Comparison of ENCODE assay signal across 24 mouse cellular contexts in genomic region chr4:85283151-85283550, GRCm38 (mm10).
DNase-seq lines count a peak whose midpoint lies in the region; ATAC-seq and TF ChIP-seq lines count a peak whose summit lies in the region.
"Had no signal": no experiment of that assay in that cellular context is flagged by ENCODE, and none has a peak within 500 bp of the region (broad histone marks: within the 10 kb centered on the region; RNA-seq: fewer than 3 reads in every experiment).

No protein-coding gene starts in this region.

- H3K4me2 ChIP-seq in hindbrain, embryonic 13.5 days, result no peak overlapping the region
- no peak overlapping the region for H3K4me2 ChIP-seq in hindbrain, embryonic 12.5 days (replicated peaks)
- H3K4me2 ChIP-seq in intestine, embryonic 16.5 days (ENCODE audit: low read depth, low read length), result no peak overlapping the region
- H3K4me2 ChIP-seq: embryonic facial prominence, embryonic 13.5 days; forebrain, embryonic 12.5 days; hindbrain, embryonic 15.5 days had no signal

- no peaks in the 10 kb centered on the region for H3K9me3 ChIP-seq in hindbrain, embryonic 13.5 days
- no peaks in the 10 kb centered on the region for H3K9me3 ChIP-seq in hindbrain, embryonic 12.5 days (replicated peaks)
- 0 out of 2 replicates have a peak, but pooled peaks cover 3% of the 10 kb centered on the region for H3K9me3 ChIP-seq in E14TG2a.4 (ENCODE audit: low read length)
- no peaks in the 10 kb centered on the region for H3K9me3 ChIP-seq in intestine, embryonic 16.5 days (ENCODE audit: control insufficient read depth, low read length)
- H3K9me3 ChIP-seq: embryonic facial prominence, embryonic 13.5 days; forebrain, embryonic 12.5 days; heart, embryonic 10.5 days; hindbrain, embryonic 15.5 days had no signal

- H3K4me3 ChIP-seq in hindbrain, embryonic 13.5 days, result no peak overlapping the region
- no peak overlapping the region for H3K4me3 ChIP-seq in hindbrain, embryonic 12.5 days
- peak overlapping the region; percentile 50; the same call in 1 of the 2 replicates for H3K4me3 ChIP-seq in E14TG2a.4 (replicated peaks; ENCODE audit: low read length)
- H3K4me3 ChIP-seq in intestine, embryonic 16.5 days (ENCODE audit: low read length), result no peak overlapping the region
- H3K4me3 ChIP-seq: embryonic facial prominence, embryonic 13.5 days; forebrain, embryonic 12.5 days; heart, embryonic 10.5 days; hindbrain, embryonic 15.5 days had no signal

- no peak overlapping the region for H3K9ac ChIP-seq in hindbrain, embryonic 13.5 days
- H3K9ac ChIP-seq in hindbrain, embryonic 12.5 days, result no peak overlapping the region
- H3K9ac ChIP-seq in intestine, embryonic 16.5 days (ENCODE audit: low read depth, low read length), result no peak overlapping the region
- H3K9ac ChIP-seq: embryonic facial prominence, embryonic 13.5 days; forebrain, embryonic 12.5 days; hindbrain, embryonic 15.5 days had no signal

- 0 out of 2 replicates have a peak overlapping the region, but pooled peaks have one; percentile 23 for H3K27ac ChIP-seq in hindbrain, embryonic 13.5 days
- no peak overlapping the region for H3K27ac ChIP-seq in hindbrain, embryonic 12.5 days
- no peak overlapping the region for H3K27ac ChIP-seq in intestine, embryonic 16.5 days (ENCODE audit: low read length)
- H3K27ac ChIP-seq: embryonic facial prominence, embryonic 13.5 days; forebrain, embryonic 12.5 days; heart, embryonic 10.5 days; hindbrain, embryonic 15.5 days had no signal

- no peaks in the 10 kb centered on the region for H3K36me3 ChIP-seq in hindbrain, embryonic 13.5 days
- no peaks in the 10 kb centered on the region for H3K36me3 ChIP-seq in hindbrain, embryonic 12.5 days
- H3K36me3 ChIP-seq in E14TG2a.4 (ENCODE audit: insufficient read depth, low read length), result no peaks in the 10 kb centered on the region
- H3K36me3 ChIP-seq in intestine, embryonic 16.5 days (ENCODE audit: control insufficient read depth, insufficient read depth, low read length), result no peaks in the 10 kb centered on the region
- H3K36me3 ChIP-seq: embryonic facial prominence, embryonic 13.5 days; forebrain, embryonic 12.5 days; G1E; heart, embryonic 10.5 days; hindbrain, embryonic 15.5 days had no signal

- WGBS in hindbrain, embryonic 13.5 days, result 95% methylated on average over 9 of the region's 9 CpGs
- 90% methylated on average over 9 of the region's 9 CpGs for WGBS in hindbrain, embryonic 12.5 days
- 95% methylated on average over 9 of the region's 9 CpGs for WGBS in intestine, embryonic 16.5 days

- no peaks in the 10 kb centered on the region for H3K4me1 ChIP-seq in hindbrain, embryonic 13.5 days (replicated peaks)
- no peaks in the 10 kb centered on the region for H3K4me1 ChIP-seq in hindbrain, embryonic 12.5 days
- peaks cover 23% of the 10 kb centered on the region for H3K4me1 ChIP-seq in E14TG2a.4 (replicated peaks; ENCODE audit: low read depth, low read length)
- H3K4me1 ChIP-seq in intestine, embryonic 16.5 days (ENCODE audit: control insufficient read depth, insufficient read depth, low read length), result no peaks in the 10 kb centered on the region
- H3K4me1 ChIP-seq: embryonic facial prominence, embryonic 13.5 days; forebrain, embryonic 12.5 days; heart, embryonic 10.5 days; hindbrain, embryonic 15.5 days had no signal

- TF ChIP-seq CTCF in E14TG2a.4 (conservative IDR thresholded peaks at IDR 0.05; ENCODE audit: low read length), result no peak

- no peak for ATAC-seq in cerebellum, adult (ENCODE audit: insufficient number of reproducible peaks, low FRiP score, low TSS enrichment)
- no peak for ATAC-seq in hindbrain, embryonic 13.5 days (ENCODE audit: low FRiP score)
- ATAC-seq in hindbrain, embryonic 12.5 days (ENCODE audit: low FRiP score), result no peak
- ATAC-seq in intestine, embryonic 16.5 days, result no peak
- ATAC-seq: CD4-positive, CD25-positive, alpha-beta regulatory T cell, adult 4 months; forebrain, embryonic 16.5 days; inflammation-experienced regulatory T-cells, adult 6 months had no signal

- DNase-seq in cerebellum, adult 18-20 months, result peak; percentile 32 to 39
- DNase-seq in R1 (ENCODE audit: low read depth, low spot score), result peak; percentile 96
- no peak for DNase-seq in urinary bladder, postnatal 14 days (ENCODE audit: low spot score)
- DNase-seq: adrenal gland, adult 2 months; adrenal gland, postnatal 25 days; B cell, adult 2 months; gastrocnemius, postnatal 10 days; heart, adult 18-20 months; heart, postnatal 10 days; heart, postnatal 4 days; kidney, adult 11 months had no signal

- no peaks in the 10 kb centered on the region for H3K27me3 ChIP-seq in hindbrain, embryonic 13.5 days
- H3K27me3 ChIP-seq in hindbrain, embryonic 12.5 days, result no peaks in the 10 kb centered on the region
- no peaks in the 10 kb centered on the region for H3K27me3 ChIP-seq in E14TG2a.4 (ENCODE audit: insufficient read depth, low read length)
- no peaks in the 10 kb centered on the region for H3K27me3 ChIP-seq in intestine, embryonic 16.5 days (replicated peaks; ENCODE audit: control insufficient read depth, insufficient read depth, low read length)
- H3K27me3 ChIP-seq: embryonic facial prominence, embryonic 13.5 days; forebrain, embryonic 12.5 days; hindbrain, embryonic 15.5 days had no signal
